Mouse (Mus musculus): ENCODE measurements around the gene Epb41l3.

GRCm38 (mm10) chr17:69307636-69308035 is 232.2 kb downstream of the Epb41l3 start:
- no peak for TF ChIP-seq CTCF (IDR thresholded peaks at IDR 0.05; ENCODE audit: low read depth)
- no peak for TF ChIP-seq EP300 (IDR thresholded peaks at IDR 0.05; ENCODE audit: low read depth)

Measured in heart, postnatal 0 days (tissue).